Mouse (Mus musculus): ENCODE data around the gene Gm21985. TPM values are rescaled to one million over a fixed set of nuclear protein-coding genes. Genes with fewer than 3 reads are reported as not detected.

Gm21985 gene
- total RNA-seq, 4 experiments from 2014 or later, result 0.72 to 0.89 (median 0.87) TPM; not detected in 1

DNA sequence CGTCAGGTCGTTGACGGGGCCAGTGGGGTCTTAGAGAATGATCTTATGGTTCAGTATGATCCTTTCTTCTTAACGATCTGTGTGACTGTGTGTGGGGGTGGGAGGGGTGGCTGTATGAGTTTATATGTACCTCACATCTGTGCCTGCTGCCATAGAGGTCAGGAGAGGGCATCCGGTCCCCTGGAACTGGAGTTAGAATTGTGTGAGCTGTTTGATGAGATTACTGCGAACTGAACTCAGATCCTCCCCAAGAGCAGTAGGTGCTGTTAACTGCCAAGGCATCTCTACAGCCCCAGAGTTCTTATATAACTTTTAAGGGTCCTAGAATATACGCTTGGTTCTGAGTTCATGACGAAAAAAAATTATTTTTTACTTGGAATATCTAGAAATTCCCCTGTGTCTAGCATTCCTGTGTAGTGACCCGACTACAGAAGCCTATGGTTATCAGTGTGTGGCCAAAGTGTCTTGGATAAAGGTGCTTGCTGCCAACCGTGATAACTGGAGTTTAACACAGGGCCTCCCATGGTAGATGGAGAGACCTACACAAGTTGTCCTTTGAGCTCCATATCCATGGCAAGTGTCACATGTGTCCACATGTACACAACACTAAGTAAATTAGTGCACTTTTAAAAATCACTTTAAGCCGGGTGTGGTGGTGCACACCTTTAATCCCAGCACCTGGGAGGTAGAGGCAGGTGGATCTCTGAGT, 62.1 kb downstream of the Gm21985 start:
- DNase-seq (ENCODE audit: low spot score in 2 of 2), result no peak

GRCm38 (mm10) chr2:112332051-112332898, 66.2 kb downstream of the Gm21985 start:
- no peak for DNase-seq (ENCODE audit: low spot score in 2 of 2)

- DNase-seq (ENCODE audit: low spot score in 2 of 2), result no peak
These were observed 71.1 kb downstream of the Gm21985 start for GRCm38 (mm10) chr2:112337211-112337610.

DNA sequence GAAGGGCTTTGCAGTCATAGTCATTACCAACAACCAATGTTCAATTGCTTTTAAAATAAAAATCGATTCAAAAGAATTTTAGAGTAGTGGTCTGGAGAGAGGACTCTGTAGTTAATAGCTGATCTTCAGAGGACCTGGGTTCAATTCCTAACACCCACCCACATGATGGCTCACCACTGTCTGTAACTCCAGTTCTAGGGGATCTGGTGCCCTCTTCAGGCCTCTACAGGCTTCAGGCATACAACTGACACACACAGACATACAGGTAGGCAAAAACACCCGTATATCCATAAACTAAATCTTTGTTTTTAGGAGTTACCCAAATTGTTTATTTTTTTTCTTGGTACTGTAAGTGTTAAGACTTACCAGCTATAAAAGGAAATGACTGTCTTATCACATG, 73.6 kb downstream of the Gm21985 start:
- no peak for DNase-seq (ENCODE audit: low spot score in 2 of 2)

- no peak for DNase-seq (ENCODE audit: low spot score in 2 of 2)
These were observed 75.0 kb downstream of the Gm21985 start for GRCm38 (mm10) chr2:112341117-112341516.

DNA sequence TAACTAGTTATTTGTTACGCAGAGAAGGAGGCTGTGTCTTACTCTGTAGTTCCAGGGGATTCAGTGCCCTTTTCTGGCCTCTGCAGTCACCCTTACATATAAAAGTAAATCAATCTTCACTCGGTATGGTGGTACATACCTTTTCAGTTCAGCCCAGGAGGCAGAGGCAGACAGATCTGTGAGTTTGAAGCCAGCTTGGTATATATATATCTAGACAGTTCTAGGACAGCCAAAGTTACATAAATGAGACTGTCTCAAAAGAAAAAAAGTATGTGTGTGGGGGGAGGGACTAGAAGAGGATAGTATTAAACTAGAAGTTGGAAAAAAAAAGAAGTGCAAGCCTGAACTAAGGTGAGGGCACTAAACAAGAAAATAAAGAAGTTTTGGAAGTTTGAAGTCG, 82.1 kb downstream of the Gm21985 start:
- DNase-seq (ENCODE audit: low spot score in 2 of 2), result no peak

DNA sequence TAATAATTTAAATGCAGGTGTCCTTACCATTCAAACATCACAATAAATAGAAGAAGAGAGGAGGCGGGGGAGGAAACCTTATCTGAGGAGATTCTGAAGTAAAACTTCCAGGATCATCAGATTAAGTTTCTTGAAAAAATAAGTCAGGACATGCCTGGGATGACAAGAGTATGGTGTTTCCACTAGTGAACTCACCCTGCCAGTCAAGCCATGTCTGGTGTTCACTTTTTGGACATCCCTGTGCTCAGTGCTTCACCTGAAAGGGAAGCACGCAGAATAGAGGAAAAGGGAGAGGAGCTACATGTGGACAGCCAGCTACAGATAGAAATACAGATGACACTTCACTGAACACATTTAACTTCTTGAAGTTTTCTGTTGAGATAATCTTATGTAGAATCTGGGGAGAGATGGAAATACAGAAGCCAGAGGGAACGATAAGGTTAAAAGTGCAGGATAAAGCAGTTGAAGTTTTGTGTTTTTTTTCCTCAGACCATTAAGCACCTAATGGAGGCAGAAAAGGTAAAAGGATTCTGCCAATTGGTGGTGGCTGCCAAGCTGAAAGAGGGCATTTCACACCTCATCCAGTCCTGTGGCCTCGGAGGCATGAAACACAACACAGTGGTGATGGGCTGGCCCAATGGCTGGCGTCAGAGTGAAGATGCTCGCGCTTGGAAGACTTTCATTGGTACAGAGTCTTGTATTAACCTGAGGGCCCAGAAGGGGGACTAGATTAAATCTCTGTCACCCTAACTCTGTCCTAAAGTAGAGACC, 87.8 kb downstream of the Gm21985 start:
- no peak for DNase-seq (ENCODE audit: low spot score in 2 of 2)

DNA sequence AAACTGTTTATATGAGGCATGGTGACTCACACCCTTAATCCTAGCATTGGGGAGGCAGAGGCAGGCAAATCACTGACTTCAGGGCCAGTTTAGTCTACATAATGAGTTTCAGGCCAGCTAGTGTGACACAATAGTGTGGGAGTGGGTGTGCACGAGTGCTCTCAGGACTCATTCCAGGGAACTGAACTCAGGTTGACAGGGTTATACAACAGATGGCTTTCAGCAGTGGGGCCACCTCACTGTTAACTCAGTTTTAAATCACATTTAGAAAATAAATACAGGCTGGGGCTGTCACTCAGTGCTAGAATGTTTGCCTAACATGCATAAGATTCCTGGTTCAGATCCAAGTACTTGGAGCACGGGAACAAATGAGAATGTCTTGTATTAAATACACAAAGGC, 93.5 kb downstream of the Gm21985 start:
- DNase-seq (ENCODE audit: low spot score in 2 of 2), result no peak

- DNase-seq (ENCODE audit: low spot score in 2 of 2), result no peak
These were observed 94.1 kb downstream of the Gm21985 start for GRCm38 (mm10) chr2:112360012-112360780.

DNA sequence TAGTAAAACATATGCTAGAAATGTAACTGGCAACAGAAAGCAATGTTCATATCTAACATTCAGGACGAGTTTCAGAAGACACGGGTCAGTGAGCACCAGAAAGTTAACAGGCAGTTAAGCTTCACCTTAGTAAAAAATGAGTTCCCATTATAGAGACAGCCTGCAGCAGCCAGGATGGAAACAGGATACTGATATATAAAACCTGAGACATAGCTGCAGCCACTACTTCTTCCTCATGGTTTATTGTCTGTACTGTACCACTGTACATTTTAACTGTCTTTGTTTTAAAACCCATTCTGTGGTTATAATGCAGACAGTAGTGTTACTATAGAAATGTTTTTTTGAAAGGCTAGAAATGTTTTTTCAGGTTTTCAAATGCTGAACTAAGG, 94.7 kb downstream of the Gm21985 start:
- no peak for DNase-seq (ENCODE audit: low spot score in 2 of 2)

DNA sequence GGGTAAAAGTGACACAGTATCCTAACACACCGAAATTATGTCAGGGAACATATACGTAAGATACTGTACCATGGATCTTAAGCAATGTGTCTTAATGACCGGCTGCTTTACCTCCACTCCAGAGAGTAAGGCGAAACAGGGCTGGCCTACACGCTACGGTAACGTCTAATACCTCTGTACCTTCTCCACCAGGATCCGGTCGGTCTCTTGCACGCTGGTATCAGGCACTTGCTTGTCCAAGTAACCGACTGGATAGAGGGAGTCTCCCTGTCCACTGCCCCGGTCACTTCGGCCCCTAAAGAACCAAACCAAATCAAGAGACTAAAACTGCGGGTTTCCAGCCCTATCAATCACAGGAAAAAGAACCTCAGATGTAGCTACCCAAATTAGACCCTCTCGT, 101.1 kb downstream of the Gm21985 start:
- DNase-seq (ENCODE audit: low spot score in 2 of 2), result no peak

GRCm38 (mm10) chr2:112367726-112368673, 101.9 kb downstream of the Gm21985 start, which contains the start of gene Emc4:
TSS of gene Emc4 (minus strand) at chr2:112368027.
- peak; percentile 62 to 72 for DNase-seq (ENCODE audit: low spot score in 2 of 2)

DNA sequence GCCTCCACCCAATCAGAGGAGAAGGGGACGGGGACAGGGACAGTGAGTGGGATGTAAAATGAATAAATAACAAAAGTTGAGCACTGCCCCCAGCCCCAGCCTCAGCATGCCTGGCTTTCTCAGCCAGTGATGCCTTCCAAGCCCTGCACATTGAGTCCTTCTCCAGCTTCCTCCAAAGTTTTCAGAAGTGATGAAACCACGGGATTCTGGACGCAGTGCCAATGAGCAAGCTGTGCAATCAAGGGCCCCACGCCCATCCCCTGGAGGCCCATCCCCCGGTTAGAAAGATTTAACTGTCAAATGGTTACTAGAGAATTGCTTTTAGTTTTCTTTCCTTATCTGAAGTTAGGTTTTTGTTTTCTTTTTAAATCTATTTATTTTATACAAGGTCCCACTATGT, 103.8 kb downstream of the Gm21985 start:
- DNase-seq (ENCODE audit: low spot score in 2 of 2), result peak; percentile 63 to 73

GRCm38 (mm10) chr2:112373141-112373540, 107.0 kb downstream of the Gm21985 start:
- peak; percentile 11 to 24 for DNase-seq (ENCODE audit: low spot score in 2 of 2)

GRCm38 (mm10) chr2:112374610-112375009, 108.5 kb downstream of the Gm21985 start:
- DNase-seq (ENCODE audit: low spot score in 2 of 2), result no peak

- DNase-seq (ENCODE audit: low spot score in 2 of 2), result peak; percentile 86 to 87
These were observed 113.1 kb downstream of the Gm21985 start, which contains the start of gene Katnbl1 for GRCm38 (mm10) chr2:112378973-112379898. TSS of gene Katnbl1 (plus strand) at chr2:112379211.

DNA sequence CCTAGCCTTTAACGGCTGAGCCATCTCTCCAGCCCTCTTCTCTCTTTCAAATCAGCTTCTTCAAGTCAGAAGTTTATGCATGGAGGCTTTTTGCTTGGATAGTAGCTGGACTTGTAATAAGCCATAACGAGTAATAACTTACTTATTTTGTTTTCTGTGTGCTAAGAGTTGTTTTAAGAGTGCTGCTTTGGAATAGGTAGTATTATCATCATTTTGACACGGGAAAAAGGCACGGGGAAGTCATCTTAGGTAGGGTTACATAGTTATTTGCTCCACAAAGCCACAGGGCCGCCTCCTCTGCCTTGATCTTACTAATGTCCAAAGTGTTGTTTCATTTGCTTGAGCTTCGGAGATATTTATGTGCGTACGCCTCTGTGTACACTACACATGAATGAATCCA, 114.0 kb downstream of the Gm21985 start:
- no peak for DNase-seq (ENCODE audit: low spot score in 2 of 2)

DNA sequence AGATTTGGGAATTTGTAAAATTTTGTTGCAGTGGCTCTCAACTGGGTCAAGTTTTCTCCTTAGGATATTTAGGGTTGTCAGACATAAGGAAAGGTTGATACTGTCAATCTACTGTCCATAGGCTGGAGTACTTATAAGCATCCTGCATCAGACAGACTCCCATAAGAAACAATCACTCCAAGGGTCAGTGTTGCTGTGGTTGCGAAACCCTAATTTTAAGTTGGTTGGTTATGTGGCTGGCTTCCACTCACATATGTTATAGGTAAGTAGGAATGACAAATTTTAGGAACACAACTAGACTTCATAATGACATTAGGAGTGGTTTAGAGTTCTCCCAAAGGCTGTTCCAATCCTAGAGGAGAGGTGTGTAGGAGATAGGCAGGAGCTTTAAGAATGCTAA, 115.1 kb downstream of the Gm21985 start:
- DNase-seq (ENCODE audit: low spot score in 2 of 2), result no peak

- DNase-seq (ENCODE audit: low spot score in 2 of 2), result no peak
These were observed 124.7 kb downstream of the Gm21985 start for GRCm38 (mm10) chr2:112390843-112391242.

All from gastrocnemius, adult 8-10 months (tissue).